Mouse (Mus musculus) mature B cell (primary cell): Measurements from ENCODE around the gene Mnd1.

Source experiments
- in situ Hi-C: fragments of 300-500 bp; cut with MboI; formaldehyde crosslinking; loops from 2 replicates; pipeline ENCODE4 v1.14.3; 2019

The Mnd1 gene

GRCm38 (mm10) chr3:84046206-84046605 is 109.4 kb downstream of the Mnd1 start:
- in situ Hi-C loops: no loop called here

DNA sequence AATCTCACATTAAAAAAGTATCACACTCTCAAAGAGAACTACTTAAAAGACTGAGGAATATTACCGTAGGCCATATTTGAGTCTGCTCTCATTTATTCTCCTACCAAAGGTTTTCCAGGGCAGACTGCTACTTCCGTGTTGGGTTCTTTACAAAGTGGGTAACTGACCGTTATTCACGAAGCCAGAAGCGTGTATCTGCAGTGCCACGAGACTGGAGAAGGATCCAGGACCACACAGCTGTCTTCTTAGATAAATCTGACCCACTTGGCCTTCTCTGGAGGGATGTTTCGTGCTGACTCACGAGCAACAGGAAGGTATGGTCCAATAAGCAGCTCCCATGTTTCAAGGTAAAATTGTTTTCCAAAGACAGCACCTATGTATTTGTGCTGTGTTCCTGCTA is 113.8 kb downstream of the Mnd1 start:
- in situ Hi-C loops: no loop called here

GRCm38 (mm10) chr3:84040476-84041082 is 115.0 kb downstream of the Mnd1 start:
- in situ Hi-C loops: no loop called here

DNA sequence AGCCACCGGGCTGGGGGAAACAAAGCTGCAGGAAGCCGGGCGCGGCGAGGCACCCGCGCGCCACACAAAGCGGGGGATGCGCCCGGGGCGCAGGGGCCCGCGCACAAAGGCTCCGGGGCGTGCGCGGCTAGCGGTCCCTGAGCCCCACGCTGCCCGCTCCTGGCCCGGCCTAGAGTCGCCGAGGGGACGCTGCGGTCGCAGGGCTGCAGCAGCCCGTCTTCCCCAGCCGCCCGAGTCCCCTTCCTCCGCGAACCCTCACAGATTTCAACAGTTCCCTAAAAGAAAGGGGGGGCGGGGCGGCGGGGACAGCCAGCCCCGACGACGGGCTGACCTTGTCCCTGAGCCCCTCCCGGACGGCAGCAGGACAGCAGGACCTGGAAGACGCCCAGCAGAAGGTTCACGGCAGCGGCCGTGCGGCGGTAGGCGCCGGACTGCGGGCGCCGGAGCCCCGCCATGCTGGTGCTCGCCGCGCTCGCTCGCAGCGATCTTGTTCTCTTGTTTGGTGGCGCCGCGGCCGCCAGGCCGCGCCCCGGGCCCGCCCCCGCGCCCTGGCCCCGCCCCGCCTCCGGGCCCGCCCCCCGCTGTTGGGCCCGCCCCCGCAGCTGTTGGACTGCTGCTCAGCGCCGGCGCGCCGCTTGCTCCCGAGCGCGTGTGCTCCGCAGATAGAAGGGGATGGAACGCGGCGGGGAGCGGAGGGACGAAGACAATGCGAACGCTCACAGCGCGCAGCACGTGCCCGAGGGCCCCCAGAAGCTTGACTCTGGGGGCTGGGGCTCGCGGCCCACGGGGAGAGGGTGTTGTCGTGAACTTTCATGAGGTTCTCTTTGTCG is 115.7 kb downstream of the Mnd1 start, which contains the start of gene Tmem131l:
Gene Tmem131l, minus strand, starts transcription at position 530 of the 830 bp plus-strand sequence.
- in situ Hi-C loops: no loop called here

DNA sequence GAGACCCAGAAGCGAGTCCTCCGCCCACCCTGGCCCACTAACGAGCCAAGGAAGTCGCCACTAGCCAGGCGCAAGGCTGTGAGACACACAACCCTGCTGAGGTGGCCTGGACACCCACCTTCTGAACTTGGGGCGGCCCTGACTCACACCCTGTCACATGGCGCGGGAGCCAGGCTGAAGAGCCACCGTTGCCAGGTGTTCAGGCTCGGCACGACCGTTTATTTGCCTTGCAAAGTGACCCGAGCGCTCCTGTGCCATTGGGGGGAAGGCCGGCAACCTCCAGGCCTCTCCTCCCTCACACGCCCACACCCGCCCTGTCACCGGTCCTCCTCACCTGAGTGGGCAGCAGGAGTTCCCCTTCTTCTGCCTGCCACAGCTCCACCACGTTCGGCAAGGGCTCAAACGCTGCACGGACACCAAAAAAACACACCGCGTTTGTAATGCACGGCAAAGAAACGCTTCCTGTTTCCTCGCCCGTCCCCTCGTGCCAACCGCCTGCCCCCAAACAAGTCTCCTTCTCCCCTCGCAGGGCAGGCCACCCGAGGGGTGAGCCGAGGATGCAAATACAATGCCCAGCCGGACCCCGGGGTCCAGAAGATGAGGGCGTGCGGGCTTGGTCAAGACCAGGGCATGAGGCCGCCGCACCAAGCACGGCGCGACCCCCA is 116.5 kb downstream of the Mnd1 start:
- in situ Hi-C loops: no loop called here

DNA sequence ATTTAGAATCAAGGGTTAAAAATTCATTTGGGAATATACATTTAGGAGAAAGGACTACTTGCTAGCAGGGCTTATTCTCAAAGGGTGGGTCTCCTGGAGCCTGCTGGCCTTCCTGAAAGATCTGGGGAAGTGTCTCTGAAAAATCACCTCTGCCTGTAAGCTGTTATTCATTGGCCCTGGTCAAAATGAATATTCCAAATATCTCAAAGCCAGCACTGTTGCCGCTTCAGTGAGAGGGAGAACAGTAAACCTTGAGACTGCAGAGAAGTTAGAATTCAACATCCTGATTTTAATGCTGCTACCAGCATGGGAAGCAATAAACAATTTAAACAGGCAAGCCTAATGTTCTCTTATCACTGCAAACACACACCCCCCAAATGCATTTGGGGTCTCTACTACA is 117.5 kb downstream of the Mnd1 start:
- in situ Hi-C loops: no loop called here
